Mouse (Mus musculus) spleen, postnatal 4 days (tissue): Measurements from ENCODE around the gene Mien1.

ENCODE experiments used
- DNase-seq, 2 experiments: peaks; one replicate each; pipeline ENCODE4 v3.0.0; 2022; ENCODE audit warnings: low spot score in 2 of 2

The Mien1 gene

DNA sequence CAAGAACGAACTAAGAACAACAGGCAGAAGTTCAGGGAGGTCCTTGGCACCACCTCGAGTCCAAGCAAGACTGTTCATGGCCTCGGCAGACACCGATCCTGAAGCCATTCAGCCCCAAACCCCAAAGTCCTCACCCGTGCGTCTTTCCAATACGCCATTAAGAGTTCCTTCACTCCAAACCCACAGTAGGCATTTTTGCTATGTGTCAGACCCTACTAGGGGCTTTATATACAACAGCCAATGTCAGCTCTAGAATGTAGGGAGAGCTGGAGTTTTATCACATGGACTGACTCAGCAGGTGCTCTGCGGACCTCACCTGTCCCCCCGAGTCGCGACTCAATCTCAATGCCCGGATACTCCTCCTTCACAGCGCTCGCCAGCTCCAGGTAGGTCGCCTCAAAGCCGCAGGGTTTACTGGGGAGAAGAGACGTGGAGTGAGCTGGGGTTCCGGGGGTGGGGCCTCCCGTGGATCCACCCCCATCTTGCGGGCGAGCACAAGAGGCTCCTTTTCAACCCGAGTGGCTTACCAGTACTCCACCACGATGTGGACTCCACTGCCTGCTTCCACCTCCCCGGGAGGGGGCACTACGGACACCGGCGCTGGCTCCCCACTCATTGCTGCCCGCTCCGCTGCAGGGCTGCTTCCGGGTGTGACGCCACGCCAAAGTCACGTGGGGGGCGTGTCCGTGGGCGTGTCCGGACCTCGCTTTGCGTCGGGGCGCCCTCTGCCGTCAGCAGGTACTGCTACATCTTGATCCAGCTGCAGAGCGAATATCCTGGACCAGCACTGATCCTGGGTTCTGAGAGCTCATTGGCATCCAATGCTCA, at the start of gene Mien1:
Gene Mien1 (minus strand): TSS at position 661 of the 828 bp plus-strand sequence.
- peak; percentile 95 to 99 for DNase-seq

DNA sequence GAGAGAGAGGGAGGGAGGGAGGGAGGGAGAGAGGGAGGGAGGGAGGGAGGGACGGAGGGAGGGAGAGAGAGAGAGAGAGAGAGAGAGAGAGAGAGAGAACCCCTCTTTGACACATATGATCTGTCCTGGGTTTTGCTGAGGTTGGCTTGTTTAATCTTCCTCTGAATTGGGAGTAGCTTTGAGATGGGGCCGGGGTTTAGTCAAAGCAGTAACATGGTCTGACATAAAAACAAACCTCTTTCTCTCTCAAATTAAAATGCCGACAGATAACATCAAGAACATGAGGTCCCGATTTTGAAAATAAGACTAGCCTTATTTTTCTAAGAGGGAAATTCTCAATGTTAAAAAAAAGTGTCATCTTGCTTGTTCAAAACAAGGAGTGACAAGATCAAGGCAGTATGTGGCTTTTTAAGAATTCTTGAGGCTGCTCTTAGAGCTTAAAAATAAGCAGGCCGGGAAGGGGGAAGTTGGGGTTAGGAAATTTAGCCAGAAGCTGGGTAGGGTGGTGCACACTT, 48.8 kb upstream of the Mien1 start:
- no peak for DNase-seq

- no peak for DNase-seq
These were observed 47.0 kb upstream of the Mien1 start for GRCm38 (mm10) chr11:98485749-98486148.

GRCm38 (mm10) chr11:98482067-98482466, 43.3 kb upstream of the Mien1 start:
- DNase-seq = peak in 1 of 2 experiments; percentile 51

GRCm38 (mm10) chr11:98481231-98481630, 42.4 kb upstream of the Mien1 start:
- no peak for DNase-seq

- DNase-seq = no peak
These were observed 41.2 kb upstream of the Mien1 start for GRCm38 (mm10) chr11:98479940-98480497.

- DNase-seq = no peak
These were observed 40.5 kb upstream of the Mien1 start for GRCm38 (mm10) chr11:98479026-98479939.

GRCm38 (mm10) chr11:98477011-98477701, 38.4 kb upstream of the Mien1 start:
- no peak for DNase-seq

GRCm38 (mm10) chr11:98476434-98476807, 37.6 kb upstream of the Mien1 start:
- no peak for DNase-seq

DNA sequence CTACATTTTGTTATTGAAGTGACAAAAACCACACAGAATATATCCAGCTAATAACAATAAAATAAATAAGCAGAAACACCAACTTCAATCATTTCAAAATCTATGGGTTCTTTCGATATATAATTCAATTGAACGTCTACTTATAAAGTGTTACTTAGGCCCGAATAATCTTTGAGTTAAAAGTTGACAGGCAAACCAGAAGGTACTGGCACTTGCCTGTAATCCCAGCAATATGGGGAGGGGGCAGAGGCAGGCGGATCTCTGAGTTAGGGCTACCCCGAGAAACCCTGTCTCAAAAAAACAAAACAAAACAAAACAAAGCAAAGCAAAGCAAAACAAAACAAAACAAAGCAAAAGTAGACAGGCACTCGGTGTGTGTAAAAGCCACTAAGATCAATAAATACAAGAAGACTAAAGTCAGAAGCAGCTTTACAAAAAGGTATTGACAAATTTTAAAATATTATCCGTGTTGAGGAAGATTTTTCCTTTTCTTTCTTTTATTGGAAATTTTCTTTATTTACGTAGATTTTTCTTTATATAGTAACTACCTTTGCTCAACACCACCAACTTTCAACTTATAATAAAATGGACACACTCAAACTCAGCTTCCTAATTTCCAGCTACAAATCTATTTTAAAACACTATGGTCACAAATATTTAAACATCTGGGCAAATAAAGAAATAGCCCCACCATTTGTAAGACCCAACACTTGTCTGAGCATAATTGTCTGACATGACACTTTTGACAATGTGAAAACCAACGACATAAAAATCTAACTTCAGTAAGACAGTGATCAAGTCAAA, 37.0 kb upstream of the Mien1 start:
- no peak for DNase-seq

- no peak for DNase-seq
These were observed 36.2 kb upstream of the Mien1 start for GRCm38 (mm10) chr11:98474967-98475366.

DNA sequence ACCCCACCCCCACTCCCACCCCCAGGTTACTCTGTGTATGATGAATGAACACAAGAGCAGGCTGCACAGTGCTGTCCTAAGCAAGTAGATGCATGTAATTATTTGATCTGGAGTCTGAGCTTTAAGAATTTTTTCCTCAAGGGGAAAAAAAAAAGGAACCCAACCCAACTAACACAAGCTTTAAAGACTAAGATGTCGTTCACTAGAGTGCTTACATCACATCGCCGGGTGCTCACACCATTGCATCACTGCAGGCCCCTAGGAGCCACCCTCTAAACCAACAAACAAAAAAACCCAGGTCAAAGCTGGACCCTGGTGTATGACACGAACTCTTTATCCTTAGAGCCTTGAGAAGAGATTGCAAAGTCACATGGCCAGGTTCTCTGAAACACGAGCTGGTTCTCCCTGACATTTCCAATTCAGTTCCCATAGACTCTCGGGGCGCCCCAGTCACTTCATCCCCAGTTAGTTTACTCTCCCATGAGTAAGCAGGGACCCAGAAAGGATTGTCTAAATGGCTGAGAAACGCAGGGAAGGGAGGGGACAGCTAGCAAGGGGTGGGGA, 35.2 kb upstream of the Mien1 start:
- no peak for DNase-seq

DNA sequence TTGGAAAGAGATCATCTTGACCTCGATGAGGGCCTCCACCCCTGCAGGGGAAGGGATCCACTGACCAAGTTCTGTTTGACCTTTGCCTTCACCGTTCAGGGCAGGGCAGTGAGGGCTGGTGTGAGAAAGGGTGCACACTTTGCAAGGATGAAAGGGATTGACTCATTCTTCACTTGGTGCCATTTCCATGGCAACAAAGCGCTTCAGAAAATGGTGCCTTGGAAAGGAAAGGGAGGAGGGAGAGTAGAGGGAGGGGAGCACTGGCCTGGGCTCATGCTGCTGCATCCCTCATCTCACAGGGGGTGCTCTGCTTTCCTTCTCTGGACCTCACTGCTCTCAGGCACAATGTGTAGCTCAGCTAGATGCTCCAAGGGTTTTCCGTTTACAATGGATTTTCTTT, 33.9 kb upstream of the Mien1 start:
- DNase-seq = no peak

DNA sequence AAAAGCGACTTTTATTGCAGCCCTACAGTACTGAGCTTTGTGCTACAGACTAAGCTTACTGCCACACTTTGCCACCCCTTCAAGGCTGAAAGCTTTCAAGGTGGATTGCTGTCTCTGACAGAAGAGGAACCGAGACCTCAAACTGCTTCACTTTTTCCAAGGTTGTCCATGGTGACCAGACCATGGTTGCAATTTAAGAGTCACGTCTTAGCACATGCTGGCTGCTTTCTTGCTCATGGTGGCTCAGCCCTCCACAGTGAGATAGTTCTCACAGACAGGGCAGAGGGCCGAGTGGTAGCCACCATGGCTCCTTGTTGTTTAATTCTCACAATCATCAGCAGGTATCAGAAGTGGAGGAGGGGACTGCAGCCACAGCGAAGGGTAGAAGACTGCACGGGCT, 32.0 kb upstream of the Mien1 start:
- no peak for DNase-seq

GRCm38 (mm10) chr11:98469761-98470714, 31.2 kb upstream of the Mien1 start:
- DNase-seq = no peak

GRCm38 (mm10) chr11:98464516-98464915, 25.7 kb upstream of the Mien1 start:
- no peak for DNase-seq

DNA sequence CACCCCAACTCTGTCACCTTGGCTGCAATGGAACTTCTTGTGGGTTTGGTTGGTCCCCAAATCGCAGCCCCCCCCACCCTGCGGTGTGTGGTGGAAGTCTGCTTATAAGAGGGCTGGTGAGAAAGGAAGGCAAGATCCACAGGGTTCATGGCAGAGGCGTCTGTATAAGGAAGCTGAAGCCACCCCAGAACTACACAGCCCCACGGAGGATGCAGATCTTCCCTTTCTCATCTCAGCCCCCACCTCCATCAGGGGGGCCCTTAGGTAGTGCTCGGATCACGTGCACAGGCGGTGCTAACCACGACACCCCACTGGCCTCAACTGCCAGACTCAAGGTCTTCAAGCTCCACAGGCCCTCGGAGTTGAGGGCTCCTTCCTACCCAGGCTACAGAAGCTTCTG, 25.1 kb upstream of the Mien1 start:
- no peak for DNase-seq

- DNase-seq = no peak
These were observed 23.5 kb upstream of the Mien1 start for GRCm38 (mm10) chr11:98462255-98462654.

DNA sequence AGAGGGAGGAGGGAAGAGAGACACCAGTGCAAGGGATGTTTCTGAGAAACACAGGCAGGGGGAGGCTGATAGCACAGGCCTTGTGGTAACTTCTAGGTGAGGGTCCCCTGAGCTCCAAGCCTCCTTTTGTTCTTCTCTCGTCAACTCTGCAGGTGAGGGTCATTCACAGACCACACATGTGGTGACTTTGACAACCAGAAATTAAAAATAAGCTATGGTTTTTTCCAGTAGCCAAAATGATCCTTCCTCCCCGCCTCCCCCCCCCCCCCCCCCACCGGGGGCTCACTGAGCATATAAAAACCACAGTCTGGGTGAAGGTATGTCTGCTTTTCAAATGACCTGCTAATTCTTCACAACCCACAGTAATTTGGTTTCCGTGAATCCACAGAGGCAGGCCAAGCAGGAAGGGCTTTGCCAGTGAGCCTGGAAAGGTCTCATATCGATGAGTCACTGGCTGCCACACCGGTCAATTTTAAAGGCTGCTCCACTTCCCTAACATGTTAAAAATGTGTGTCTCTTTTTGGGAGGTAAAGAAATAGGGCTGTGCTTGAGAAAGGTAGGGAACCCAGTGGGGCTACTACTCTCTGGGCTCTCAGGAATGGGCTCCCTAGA, 22.4 kb upstream of the Mien1 start:
- no peak for DNase-seq
